Mouse (Mus musculus) bone marrow macrophage, adult 2 months (primary cell): ENCODE data around the gene Fkbp15.

Source experiments
- CTCF ChIP-seq: IDR thresholded peaks from 2 replicates; pipeline ENCODE4 v1.5.1; 2012; ENCODE audit warnings: low read depth, mild to moderate bottlenecking, low read length, moderate library complexity
- POLR2A ChIP-seq: IDR thresholded peaks from 2 replicates; pipeline ENCODE4 v1.6.1; 2012; ENCODE audit warnings: mild to moderate bottlenecking, low read depth, low read length, borderline replicate concordance

DNA sequence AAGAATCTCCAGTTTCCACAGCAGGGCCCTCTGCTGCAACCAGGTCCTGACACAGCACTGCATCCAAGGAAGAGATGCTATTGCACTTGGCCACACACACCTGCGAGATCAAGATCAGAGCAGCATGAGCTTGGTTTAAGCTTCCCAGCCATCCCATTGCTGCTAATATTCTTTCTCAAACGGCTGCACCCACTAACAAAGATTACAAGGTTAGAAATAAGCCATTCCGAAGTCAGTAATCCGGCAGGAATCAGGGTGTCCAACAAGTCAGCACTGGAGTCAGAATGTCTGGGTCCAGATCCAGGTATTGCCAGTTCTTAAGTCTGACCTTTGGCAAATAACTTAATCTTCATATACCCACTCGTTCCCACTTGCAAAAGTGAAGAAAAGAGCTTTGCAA, 21.8 kb downstream of the Fkbp15 start:
- no peak for TF ChIP-seq CTCF
- TF ChIP-seq POLR2A = no peak
